Mouse (Mus musculus): ENCODE measurements around the gene Gcn1l1.

Gene Gcn1l1

DNA sequence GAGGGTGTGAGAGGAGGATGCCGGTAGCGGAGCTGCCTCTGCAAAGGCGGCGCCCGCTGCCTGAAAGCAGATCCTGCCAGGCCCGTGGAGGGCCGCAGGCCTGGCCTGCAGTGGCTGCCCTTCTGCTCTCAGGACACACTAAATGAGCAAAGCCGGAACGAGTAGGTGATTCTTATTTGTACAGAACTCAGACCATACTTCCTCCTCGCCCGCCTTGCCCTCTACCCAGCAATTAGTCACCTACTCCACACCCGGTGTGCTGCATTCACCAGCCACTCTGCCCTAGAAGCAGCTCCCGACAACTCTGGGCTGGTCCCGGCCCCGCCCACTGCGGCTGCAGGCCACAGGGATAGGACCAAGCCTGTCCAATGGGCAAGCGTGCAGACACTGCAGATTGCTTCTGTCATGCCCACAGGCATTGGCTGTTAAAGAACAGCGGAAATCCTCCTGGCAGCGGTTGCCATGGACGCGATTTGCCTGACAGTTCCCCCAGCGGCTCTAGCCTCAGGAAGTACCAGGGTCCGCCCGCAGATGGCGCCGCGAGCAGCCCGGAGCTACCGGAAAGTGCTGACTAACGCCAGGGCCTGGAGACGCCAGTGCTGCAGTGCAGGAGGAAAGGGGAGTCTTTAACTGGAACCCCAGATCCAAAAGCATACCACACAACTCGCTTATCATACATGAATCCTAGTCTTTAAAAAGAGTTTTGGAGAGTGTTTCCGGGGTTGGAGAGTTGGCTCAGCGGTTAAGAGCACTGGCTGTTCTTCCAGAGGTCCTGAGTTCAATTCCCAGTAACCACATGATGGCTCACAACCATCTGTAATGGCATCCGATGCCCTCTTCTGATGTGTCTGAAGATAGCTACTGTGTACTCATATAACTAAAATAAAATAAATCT is 87.9 kb downstream of the Gcn1l1 start:
- peak; percentile 100 for DNase-seq (ENCODE audit: extremely low spot score, low spot score)

DNA sequence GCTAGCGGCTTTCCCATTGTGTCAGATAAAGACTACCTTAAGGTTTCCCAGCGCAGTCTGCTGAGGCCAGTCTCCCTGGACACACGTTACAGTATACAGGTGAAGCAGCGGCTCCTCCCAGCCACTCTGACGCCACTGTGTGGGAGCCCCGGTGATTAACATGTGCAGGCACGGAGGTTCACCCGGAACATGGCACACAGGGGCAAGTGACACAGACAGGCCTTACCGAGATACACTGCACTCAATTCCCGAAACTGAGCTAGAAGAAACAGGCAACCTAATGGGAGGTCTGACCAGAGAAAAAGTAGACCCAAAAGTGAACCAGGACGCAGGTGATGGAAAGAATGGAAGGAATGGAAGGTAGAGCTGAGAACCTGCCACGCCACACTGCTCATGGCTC is 88.7 kb downstream of the Gcn1l1 start:
- DNase-seq (ENCODE audit: extremely low spot score, low spot score) = no peak

DNA sequence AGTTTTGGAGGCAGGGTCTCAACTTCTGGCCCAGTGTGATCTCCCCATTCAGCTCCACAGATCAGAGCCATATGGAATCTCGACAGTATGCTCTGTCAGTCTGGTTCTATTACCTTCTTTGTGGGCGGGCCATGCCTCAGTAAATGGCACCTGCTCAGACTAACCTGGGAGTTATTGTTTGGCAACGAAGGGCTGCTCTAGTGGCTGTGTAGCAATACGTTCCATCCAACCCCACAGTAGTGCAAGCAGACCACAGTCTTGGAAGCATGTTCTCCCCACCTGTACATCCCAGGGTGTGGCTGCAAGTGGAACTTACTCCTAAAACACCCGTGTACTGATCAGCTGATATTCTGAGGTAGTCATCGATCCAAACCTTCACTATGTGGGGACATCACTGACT is 91.6 kb downstream of the Gcn1l1 start:
- DNase-seq (ENCODE audit: extremely low spot score, low spot score) = no peak

DNA sequence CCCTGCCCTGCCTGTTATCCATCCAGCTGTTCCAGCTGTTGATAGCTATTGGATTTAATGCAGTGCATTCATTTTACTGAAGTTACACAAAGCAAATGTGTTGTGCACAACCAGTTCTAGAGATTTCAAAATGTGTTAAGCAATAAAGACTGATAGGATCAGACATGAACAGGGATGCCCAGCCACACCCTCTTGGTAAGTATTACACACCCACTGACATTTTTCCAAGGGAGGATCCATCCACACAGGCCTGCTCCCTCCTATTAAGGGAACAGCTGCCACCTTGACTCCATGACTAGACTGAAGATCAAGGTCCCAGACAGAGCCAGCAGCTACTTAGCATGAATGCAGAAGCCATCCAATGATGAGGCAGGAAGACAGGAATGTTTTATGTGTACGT is 92.2 kb downstream of the Gcn1l1 start:
- no peak for DNase-seq (ENCODE audit: extremely low spot score, low spot score)

DNA sequence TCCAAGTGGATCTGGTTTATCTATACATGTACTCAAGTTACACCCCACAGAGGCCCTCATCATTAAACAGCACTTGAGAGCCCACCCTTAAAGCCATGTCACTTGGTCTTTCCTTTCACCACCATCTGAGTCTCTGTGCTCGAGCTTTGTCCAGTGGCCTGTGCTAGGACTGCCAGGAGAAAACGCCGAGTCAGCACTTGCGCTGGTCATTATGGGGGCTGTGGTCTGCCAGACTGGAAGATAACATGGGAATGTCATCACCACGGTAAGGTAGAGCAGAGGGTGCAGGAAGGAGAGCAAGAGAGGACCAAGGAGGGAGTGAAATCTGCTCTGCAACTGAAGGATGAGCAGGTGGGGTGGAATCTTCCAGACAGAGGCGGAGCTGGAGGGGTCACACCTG is 93.3 kb downstream of the Gcn1l1 start:
- DNase-seq (ENCODE audit: extremely low spot score, low spot score) = no peak

DNA sequence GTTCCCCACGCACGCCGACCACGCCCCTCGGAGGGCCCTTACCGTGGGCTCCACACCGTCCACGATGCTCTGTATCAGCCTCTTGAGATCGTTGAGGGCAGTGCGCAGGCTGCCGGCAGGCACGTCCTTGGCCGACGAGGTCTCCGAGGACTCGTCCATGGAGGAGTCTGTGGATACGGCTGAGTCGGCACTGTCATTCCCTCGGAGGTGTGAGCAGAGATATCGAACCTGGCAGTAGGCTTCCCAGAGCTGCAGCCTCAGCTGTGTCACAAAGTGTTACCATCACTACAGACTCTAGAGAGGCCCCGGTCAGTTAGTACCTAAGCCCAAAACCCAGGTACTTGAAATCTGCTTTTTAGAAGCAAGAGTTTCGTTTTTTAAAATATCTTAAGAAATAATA is 97.6 kb downstream of the Gcn1l1 start:
- DNase-seq (ENCODE audit: extremely low spot score, low spot score) = no peak

DNA sequence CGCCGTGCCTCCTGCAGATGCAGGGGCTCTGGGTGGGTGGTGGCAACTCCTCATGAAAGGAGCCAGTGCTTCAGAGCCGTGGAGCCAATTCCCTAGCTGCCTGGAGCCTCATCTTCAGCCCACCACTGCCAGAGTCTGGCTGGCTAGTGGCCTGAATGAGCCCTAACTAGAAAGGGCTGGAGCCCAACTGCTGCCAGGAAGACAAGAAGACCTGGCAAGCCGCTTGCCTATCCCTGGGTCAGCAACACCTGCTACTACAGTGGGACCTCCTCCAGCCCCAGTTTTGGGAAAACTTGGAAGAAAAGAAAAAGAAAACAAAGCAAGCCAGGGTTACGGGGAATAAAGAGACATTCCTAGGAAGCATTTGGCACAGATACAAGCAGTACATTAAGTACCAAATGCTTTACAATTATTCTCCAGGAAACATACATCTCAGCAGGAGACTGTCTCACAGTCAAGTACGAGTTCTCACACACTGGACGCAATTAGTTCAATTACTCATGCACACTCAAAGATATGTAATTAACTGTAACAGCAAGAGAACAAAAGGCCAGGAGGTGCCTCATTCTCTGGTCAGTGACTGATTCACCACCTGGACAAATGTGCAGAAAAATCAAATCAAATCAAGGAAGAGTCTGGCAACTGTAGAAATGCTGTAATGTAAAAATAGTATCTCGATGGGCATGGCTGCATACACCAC is 101.5 kb downstream of the Gcn1l1 start:
- no peak for DNase-seq (ENCODE audit: extremely low spot score, low spot score)

DNA sequence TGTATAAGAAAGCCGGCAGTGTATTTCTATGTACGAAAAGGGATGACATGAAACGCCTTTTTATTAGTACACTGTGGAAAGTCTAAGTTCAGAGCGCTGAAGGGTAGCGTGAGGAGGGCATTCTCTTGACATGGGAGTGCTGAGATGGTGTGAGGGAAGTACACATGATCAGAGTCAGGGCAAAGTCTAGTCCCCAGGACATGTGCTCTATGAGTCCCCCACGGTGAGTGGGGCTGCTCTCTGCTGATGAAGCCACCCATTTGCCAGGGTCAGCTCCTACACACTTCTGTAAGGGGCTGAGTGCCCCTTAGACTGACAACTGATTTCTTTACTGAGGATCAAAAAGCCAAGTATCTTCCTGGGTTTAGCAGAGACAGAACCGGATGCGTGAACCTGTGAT is 102.2 kb downstream of the Gcn1l1 start:
- DNase-seq (ENCODE audit: extremely low spot score, low spot score) = no peak

DNA sequence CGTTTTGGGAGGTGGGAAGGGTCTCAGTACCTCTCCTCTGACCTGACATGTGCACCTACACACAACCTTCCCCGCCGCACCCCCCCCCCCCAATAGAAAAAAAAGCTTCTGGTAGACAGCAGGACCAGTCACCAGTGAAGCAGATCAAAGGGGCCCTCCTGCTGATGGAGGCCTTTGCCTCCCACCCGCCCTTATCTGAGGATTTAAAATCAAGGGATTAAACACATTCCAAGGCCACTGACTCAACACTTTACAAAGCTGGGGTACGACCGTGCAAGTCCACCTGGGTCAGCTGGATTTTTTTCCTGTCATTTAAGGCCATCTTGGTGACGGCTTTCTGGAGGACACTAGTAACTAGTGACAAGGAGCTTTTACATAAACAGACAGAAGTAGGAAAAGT is 102.8 kb downstream of the Gcn1l1 start:
- no peak for DNase-seq (ENCODE audit: extremely low spot score, low spot score)

DNA sequence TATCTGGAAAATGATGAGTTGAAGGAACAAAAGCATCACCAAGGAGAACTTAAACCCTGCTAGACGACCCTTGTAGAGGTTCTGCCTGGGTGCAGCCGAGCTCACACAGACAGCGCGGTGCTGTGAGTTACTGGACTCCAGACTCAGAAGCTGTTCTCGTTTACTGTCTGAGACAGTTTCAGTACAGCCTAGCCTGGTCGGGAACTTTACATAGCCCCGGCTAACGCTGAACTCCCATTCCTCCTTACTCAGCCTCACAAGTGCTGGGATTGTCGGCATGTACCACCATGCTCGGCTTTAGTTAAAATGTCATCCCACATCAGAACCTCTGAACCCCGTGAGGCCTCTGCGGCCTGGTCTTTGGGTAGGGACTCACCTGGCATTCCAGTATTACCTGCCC is 103.9 kb downstream of the Gcn1l1 start:
- no peak for DNase-seq (ENCODE audit: extremely low spot score, low spot score)

DNA sequence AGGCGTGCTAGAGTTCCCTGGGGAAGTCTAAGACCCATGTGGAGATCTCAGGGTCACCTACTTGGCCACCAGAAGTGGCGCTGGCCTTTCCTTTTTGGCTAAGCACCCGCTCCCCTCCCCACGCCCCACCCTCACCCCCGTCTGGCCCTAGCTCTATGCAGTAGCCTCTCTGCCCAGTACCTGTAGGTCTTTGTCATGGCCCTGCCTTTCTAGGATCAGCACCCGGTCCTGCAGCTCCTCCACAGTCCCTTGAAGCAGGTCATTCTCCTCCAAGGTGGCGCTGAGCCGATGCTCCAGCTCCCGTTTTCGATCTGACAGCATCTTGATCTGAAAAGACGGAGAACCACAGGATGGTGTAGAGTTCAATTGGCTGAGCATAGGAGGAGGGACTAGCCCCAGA is 104.9 kb downstream of the Gcn1l1 start:
- no peak for DNase-seq (ENCODE audit: extremely low spot score, low spot score)

DNA sequence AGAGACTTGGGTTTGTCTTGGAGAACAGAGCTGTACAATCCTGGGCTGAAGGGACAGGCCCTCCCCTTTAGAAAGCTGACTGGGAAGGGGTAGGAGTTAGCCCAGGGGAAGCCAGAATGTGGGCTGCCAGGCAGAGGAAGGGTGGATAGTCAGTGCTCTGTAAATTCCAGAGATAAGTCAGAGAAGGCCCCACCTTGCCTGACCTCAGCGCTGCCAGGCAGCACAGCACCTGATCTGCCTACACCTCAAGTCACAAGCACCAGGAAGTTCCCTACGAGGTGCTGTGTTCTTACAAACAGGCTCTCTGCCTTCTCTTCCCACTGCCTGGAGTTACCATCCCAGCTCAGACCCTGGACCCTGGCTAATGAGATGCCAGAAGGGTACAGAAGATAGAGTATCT is 105.4 kb downstream of the Gcn1l1 start:
- DNase-seq (ENCODE audit: extremely low spot score, low spot score) = no peak

DNA sequence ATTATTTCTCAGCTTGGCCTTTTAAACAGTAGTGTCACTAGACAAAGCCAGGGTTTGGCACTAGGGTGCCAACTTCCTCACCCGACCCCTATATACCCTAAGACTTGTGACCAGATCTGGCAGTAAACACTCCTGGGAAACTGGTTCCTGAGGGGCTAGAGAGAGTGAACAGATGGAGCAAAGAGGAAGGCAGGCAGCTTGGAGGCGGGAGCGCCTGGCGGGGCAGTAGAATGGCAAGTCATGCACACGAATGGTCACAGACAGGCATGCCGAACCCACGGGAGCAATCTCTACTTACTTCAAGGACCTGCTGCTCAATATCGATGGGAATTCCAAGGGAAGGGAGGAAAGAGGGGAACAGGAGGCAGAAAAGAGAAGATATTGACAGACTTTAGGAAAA is 106.8 kb downstream of the Gcn1l1 start:
- DNase-seq (ENCODE audit: extremely low spot score, low spot score) = no peak

Data from neural tube, embryonic 10.5 days (tissue).